Mouse (Mus musculus) granulocyte monocyte progenitor cell, adult 5-6 weeks (primary cell): ENCODE data around the gene Sstr3. TPM values are rescaled to one million over a fixed set of nuclear protein-coding genes. Genes with fewer than 3 reads are reported as not detected.

Experiments
- ATAC-seq: replicated peaks from 2 replicates; pipeline ENCODE4 v1.8.0; 2016; ENCODE audit warnings: mild to moderate bottlenecking, moderate TSS enrichment, inconsistent platforms; ENCODE audit not compliant: poor library complexity, severe bottlenecking
- total RNA-seq, 2 experiments: library from RNA; stranded (forward) in 1 of 2; stranded (reverse) in 1 of 2; fragments of 200-712, 200-1000 nt in 1 of 2; fragments of >200 nt in 1 of 2; fragmentation: Nextera tagmentation in 1 of 2; gene quantifications; 2 replicates each; pipeline ENCODE4 v1.2.3; 2014 to 2017

Gene Sstr3
- total RNA-seq, 2 experiments from 2014 or later: not detected

GRCm38 (mm10) chr15:78509297-78509899 lies 35.1 kb downstream of the Sstr3 start:
- no peak for ATAC-seq

GRCm38 (mm10) chr15:78508443-78508842 lies 36.0 kb downstream of the Sstr3 start:
- no peak for ATAC-seq

GRCm38 (mm10) chr15:78505541-78505940 lies 38.9 kb downstream of the Sstr3 start:
- no peak for ATAC-seq

GRCm38 (mm10) chr15:78504816-78505215 lies 39.7 kb downstream of the Sstr3 start:
- no peak for ATAC-seq

- no peak for ATAC-seq
Measured at GRCm38 (mm10) chr15:78504013-78504412, 40.5 kb downstream of the Sstr3 start.

GRCm38 (mm10) chr15:78502437-78503132 lies 41.9 kb downstream of the Sstr3 start:
- no peak for ATAC-seq

GRCm38 (mm10) chr15:78494968-78495406 lies 49.5 kb downstream of the Sstr3 start, which contains the start of gene Il2rb:
Il2rb (minus strand) TSS chr15:78495271.
- ATAC-seq: no peak

- no peak for ATAC-seq
Measured at GRCm38 (mm10) chr15:78493401-78494010, 51.0 kb downstream of the Sstr3 start.

- ATAC-seq: no peak
Measured at GRCm38 (mm10) chr15:78491301-78491700, 53.2 kb downstream of the Sstr3 start.

GRCm38 (mm10) chr15:78489906-78490305 lies 54.6 kb downstream of the Sstr3 start:
- no peak for ATAC-seq

- ATAC-seq: no peak
Measured at GRCm38 (mm10) chr15:78489248-78489647, 55.2 kb downstream of the Sstr3 start.

- no peak for ATAC-seq
Measured at GRCm38 (mm10) chr15:78487066-78487465, 57.4 kb downstream of the Sstr3 start.

Other genes with a start within 250 kb of the Sstr3 start
- 7.8 and 10.7 TPM in 2 replicates for gene Csf2rb2, start 239.0 kb downstream of the Sstr3 start, total RNA-seq (2014; fragmentation: Nextera tagmentation)
- gene Csf2rb2, start 239.0 kb downstream of the Sstr3 start, total RNA-seq (2017): 1.6 and 4.1 TPM in 2 replicates
- gene Csf2rb, start 218.9 kb downstream of the Sstr3 start, total RNA-seq (2014; fragmentation: Nextera tagmentation): 90.5 and 114 TPM in 2 replicates
- 57.3 and 137 TPM in 2 replicates for gene Csf2rb, start 218.9 kb downstream of the Sstr3 start, total RNA-seq (2017)
- not detected in 2 replicates for gene Tex33, start 148.8 kb downstream of the Sstr3 start, total RNA-seq (2014; fragmentation: Nextera tagmentation)
- not detected in 2 replicates for gene Tex33, start 148.8 kb downstream of the Sstr3 start, total RNA-seq (2017)
- gene Tst, start 138.8 kb downstream of the Sstr3 start, total RNA-seq (2014; fragmentation: Nextera tagmentation): 18.7 and 29.9 TPM in 2 replicates
- gene Tst, start 138.8 kb downstream of the Sstr3 start, total RNA-seq (2017): 12.6 and 16.5 TPM in 2 replicates
- gene Mpst, start 138.3 kb downstream of the Sstr3 start, total RNA-seq (2014; fragmentation: Nextera tagmentation): 8.4 and 9.1 TPM in 2 replicates
- 26.2 and 30.2 TPM in 2 replicates for gene Mpst, start 138.3 kb downstream of the Sstr3 start, total RNA-seq (2017)
- gene Kctd17, start 116.1 kb downstream of the Sstr3 start, total RNA-seq (2014; fragmentation: Nextera tagmentation): 13.0 and 27.4 TPM in 2 replicates
- 8.3 and 15.4 TPM in 2 replicates for gene Kctd17, start 116.1 kb downstream of the Sstr3 start, total RNA-seq (2017)
- gene Tmprss6, start 76.1 kb downstream of the Sstr3 start, total RNA-seq (2014; fragmentation: Nextera tagmentation): not detected in 2 replicates
- not detected in 2 replicates for gene Tmprss6, start 76.1 kb downstream of the Sstr3 start, total RNA-seq (2017)
- not detected in 2 replicates for gene Il2rb, start 49.4 kb downstream of the Sstr3 start, total RNA-seq (2014; fragmentation: Nextera tagmentation)
- gene Il2rb, start 49.4 kb downstream of the Sstr3 start, total RNA-seq (2017): not detected in 2 replicates
- 8.1 and 9.1 TPM in 2 replicates for gene C1qtnf6, start 13.3 kb downstream of the Sstr3 start, total RNA-seq (2014; fragmentation: Nextera tagmentation)
- gene C1qtnf6, start 13.3 kb downstream of the Sstr3 start, total RNA-seq (2017): 1.0 and 1.5 TPM in 2 replicates
- gene Rac2, start 28.1 kb upstream of the Sstr3 start, total RNA-seq (2014; fragmentation: Nextera tagmentation): 325 and 431 TPM in 2 replicates
- gene Rac2, start 28.1 kb upstream of the Sstr3 start, total RNA-seq (2017): 94.7 and 105 TPM in 2 replicates
- 62.3 and 66.3 TPM in 2 replicates for gene Cyth4, start 52.4 kb upstream of the Sstr3 start, total RNA-seq (2014; fragmentation: Nextera tagmentation)
- gene Cyth4, start 52.4 kb upstream of the Sstr3 start, total RNA-seq (2017): 46.0 and 60.5 TPM in 2 replicates
- gene Elfn2, start 174.1 kb upstream of the Sstr3 start, total RNA-seq (2014; fragmentation: Nextera tagmentation): not detected in 2 replicates
- not detected in 2 replicates for gene Elfn2, start 174.1 kb upstream of the Sstr3 start, total RNA-seq (2017)
- gene Mfng, start 228.8 kb upstream of the Sstr3 start, total RNA-seq (2014; fragmentation: Nextera tagmentation): 31.2 and 34.9 TPM in 2 replicates
- gene Mfng, start 228.8 kb upstream of the Sstr3 start, total RNA-seq (2017): 4.5 and 8.2 TPM in 2 replicates